Mouse (Mus musculus): ENCODE measurements around the gene Ino80b. TPM values are rescaled to one million over a fixed set of nuclear protein-coding genes. Genes with fewer than 3 reads are reported as not detected.

Ino80b gene
- total and polyA plus RNA-seq, 2 experiments from 2014 or later = 15.3 to 40.1 TPM

DNA sequence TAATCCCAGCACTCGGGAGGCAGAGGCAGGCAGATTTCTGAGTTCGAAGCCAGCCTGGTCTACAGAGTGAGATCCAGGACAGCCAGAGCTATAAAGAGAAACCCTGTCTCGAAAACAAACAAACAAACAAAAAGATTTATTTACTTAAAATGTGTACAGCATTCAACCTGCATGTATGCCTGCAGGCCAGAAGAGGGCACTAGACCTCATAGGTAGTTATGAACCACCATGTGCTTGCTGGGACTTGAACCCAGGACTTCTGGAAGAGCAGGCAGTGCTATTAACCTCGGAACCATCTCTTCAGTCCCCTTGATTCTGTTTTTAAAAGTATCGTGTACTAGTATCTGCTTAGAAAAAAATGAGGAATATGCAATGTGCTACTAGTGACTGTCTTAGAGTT is 2.2 kb upstream of the Ino80b start:
- Histone ChIP-seq H3K27ac (ENCODE audit: low read depth, low read length) (no peak overlapping the region), H3K36me3 (ENCODE audit: insufficient read depth) (no peaks in the 10 kb centered on the region), H3K4me3 (ENCODE audit: low read depth, low read length) (no peak overlapping the region), H3K4me1 (ENCODE audit: insufficient read depth) (peaks cover 10% of the 10 kb centered on the region), H3K4me2 (ENCODE audit: low read depth) (no peak overlapping the region), H3K9me3 (ENCODE audit: low read length) (no peaks in the 10 kb centered on the region), H3K9ac (no peak overlapping the region), H3K27me3 (ENCODE audit: insufficient read depth, low read length) (no peaks in the 10 kb centered on the region)
- DNase-seq = no peak
- WGBS = 94% methylated on average over 5 of the region's 5 CpGs
- peak; percentile 23 for TF ChIP-seq CTCF (IDR thresholded peaks at IDR 0.05; ENCODE audit: low read depth)
- no peak for ATAC-seq

DNA sequence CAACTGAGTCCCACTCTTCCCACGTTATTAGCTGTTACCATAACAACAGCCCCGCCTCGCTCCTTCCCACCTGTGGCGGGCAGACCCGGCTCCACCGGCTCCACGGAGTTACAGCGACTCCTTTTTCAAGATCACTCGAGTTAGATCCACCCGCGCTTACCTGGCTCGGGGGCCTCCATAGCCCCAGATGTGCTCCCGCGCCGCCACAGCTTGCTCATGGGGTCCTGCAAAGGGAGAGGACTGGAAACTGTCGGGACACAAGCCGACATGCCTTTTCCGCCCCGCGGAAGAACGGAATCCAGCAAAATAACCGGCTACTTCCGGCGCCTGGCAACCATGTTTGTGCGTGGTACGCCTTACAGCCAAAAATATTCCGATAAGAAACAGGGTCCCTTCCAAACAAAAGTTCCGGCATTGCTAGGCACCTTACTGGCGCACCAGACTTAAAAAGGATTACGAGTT is 349 bp downstream of the Ino80b start:
- peak; percentile 96 for DNase-seq
- Histone ChIP-seq H3K9ac (peak overlapping the region; percentile 48), H3K4me1 (ENCODE audit: insufficient read depth) (peaks cover 22% of the 10 kb centered on the region), H3K27ac (ENCODE audit: low read depth, low read length) (no peak overlapping the region), H3K27me3 (ENCODE audit: insufficient read depth, low read length) (no peaks in the 10 kb centered on the region), H3K36me3 (ENCODE audit: insufficient read depth) (no peaks in the 10 kb centered on the region), H3K9me3 (ENCODE audit: low read length) (no peaks in the 10 kb centered on the region), H3K4me3 (ENCODE audit: low read depth, low read length) (peak overlapping the region; percentile 63), H3K4me2 (ENCODE audit: low read depth) (peak overlapping the region; percentile 93)
- under 1% methylated on average over 30 of the region's 30 CpGs for WGBS
- ATAC-seq = peak; percentile 30; the same call in 1 of the 2 replicates
- no peak for TF ChIP-seq CTCF (IDR thresholded peaks at IDR 0.05; ENCODE audit: low read depth)

DNA sequence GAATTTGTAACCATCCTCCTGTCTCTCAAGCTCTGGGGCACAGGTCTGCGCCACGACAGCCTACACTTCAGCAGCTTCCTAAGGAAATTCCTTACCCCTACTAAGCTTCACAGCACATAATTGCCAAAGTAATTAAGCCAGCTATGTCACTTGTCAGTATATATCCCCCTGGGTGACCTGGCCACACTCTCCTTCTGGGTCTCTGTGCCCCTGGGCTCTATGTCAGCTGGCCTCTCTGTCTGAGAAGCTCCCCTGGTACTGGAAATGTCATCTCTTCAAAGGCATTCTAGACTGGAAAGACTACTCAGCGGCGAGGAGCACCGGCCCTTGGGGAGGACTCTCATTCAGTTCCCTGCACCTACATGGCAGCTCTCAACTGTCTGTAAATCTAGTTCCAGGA is 2.3 kb downstream of the Ino80b start:
- ATAC-seq (no peak), DNase-seq (no peak)
- Histone ChIP-seq H3K36me3 (ENCODE audit: insufficient read depth) (peaks cover 15% of the 10 kb centered on the region), H3K27ac (ENCODE audit: low read depth, low read length) (no peak overlapping the region), H3K9ac (no peak overlapping the region), H3K4me3 (ENCODE audit: low read depth, low read length) (no peak overlapping the region), H3K27me3 (ENCODE audit: insufficient read depth, low read length) (no peaks in the 10 kb centered on the region), H3K4me1 (ENCODE audit: insufficient read depth) (peaks cover 22% of the 10 kb centered on the region), H3K9me3 (ENCODE audit: low read length) (no peaks in the 10 kb centered on the region), H3K4me2 (ENCODE audit: low read depth) (no peak overlapping the region)
- WGBS = 84% methylated on average over 5 of the region's 5 CpGs
- TF ChIP-seq CTCF (IDR thresholded peaks at IDR 0.05; ENCODE audit: low read depth) = no peak

DNA sequence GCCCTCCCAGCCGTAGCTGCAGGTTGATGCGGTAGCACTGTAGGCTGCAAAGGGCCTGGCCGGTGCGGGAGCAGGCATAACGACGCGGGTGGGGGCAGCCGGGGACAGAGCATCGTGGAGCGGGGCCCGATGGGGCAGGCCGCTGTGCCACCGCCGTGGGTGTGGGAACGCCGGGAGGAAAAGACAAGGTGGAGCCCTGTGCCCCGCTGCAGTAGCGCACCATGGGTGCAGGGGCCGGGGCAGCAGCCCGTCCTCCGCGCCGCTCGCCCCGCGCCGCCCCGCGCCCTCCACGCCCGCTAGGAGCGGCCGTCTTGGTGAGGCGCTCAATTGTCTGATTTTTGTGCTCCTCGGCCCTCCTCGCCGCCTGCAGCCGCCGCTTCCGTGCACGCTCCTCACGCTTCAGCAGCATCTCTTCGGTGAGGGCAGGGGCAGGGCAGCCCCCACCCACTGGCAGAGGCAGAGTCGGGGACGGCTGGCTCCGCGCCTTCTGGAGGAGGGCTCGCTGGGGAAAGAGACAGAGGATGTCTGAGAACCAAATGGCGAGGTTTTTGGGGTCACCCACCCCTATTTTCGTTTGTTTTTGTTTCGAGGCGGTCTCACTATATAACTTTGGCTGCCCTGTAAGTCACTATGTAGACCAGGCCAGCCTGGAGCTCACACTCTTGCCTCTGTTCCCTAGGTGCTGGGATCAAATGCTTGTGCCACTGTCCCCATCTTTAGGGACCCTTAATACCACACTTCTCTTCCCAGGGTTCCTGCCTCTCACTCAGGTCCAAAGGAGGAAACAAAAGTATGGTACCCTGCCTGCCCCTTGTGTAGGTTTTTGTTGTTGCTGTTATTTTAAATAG is 3.1 kb downstream of the Ino80b start:
- DNase-seq (no peak), ATAC-seq (peak; percentile 38)
- no peaks in the 10 kb centered on the region for H3K27me3 ChIP-seq (ENCODE audit: insufficient read depth, low read length)
- WGBS = 6% methylated on average over 40 of the region's 52 CpGs
- no peaks in the 10 kb centered on the region for H3K9me3 ChIP-seq (ENCODE audit: low read length)
- H3K4me1 ChIP-seq (ENCODE audit: insufficient read depth) = peaks cover 22% of the 10 kb centered on the region
- peak overlapping the region; percentile 88 for H3K27ac ChIP-seq (ENCODE audit: low read depth, low read length)
- no peak for TF ChIP-seq CTCF (IDR thresholded peaks at IDR 0.05; ENCODE audit: low read depth)
- peaks cover 24% of the 10 kb centered on the region for H3K36me3 ChIP-seq (ENCODE audit: insufficient read depth)
- H3K4me2 ChIP-seq (ENCODE audit: low read depth) = peak overlapping the region; percentile 93
- peak overlapping the region; percentile 70 for H3K4me3 ChIP-seq (ENCODE audit: low read depth, low read length)
- H3K9ac ChIP-seq = peak overlapping the region; percentile 70

DNA sequence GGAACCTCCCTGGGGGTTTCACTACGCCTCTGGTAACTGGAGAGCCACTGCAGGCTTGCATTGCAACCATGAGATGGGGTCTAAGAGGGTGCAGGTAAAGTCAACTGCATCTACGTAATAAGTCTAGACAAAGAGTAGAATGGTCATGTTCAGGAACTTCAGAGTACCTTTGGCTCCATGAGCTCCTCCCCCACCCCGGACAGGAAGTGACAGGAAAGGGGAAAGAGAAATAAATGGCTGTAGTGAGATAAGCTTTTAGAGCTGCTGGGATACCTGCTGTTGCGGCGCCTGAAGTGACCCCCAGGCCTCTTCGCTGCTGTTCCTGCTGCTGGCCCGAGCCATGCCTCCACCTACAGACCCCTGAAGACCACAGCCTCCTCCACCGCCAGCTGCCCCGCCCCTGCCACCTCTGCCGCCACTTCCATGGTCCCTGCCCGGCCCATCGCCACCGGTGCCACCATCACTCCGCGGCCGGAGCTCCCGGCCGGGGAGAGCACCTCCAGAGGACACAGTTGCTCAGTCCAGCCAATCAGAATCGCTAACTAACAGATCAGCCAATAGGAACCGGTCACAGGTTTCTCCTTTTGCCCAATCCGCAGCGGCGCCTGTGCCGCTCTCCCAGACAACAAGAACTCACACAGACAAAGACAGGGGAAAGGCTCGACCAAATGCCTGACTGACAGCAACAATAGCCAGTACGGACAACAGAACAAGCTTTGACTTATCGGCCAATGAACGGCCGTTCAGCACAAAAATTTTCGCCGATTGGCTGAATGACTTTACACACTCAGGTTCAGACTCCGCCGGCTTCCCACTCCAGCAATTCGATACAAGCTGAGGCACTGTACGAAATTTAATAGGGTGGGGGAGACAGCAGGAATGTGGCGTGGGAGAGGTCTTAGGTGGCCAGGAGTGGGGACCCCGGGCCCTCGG is 4.0 kb downstream of the Ino80b start, which contains the start of gene Wbp1:
Gene Wbp1 (minus strand): TSS at position 630 of the 933 bp plus-strand sequence.
- H3K9ac ChIP-seq = peak within 1 kb of the TSS; percentile 70
- H3K4me1 ChIP-seq (ENCODE audit: insufficient read depth) = peaks cover 22% of the 10 kb centered on the region
- peak within 1 kb of the TSS; percentile 88 for H3K27ac ChIP-seq (ENCODE audit: low read depth, low read length)
- H3K9me3 ChIP-seq (ENCODE audit: low read length) = no peaks in the 10 kb centered on the region
- no peaks in the 10 kb centered on the region for H3K27me3 ChIP-seq (ENCODE audit: insufficient read depth, low read length)
- peak; percentile 98 for DNase-seq
- H3K36me3 ChIP-seq (ENCODE audit: insufficient read depth) = peaks cover 25% of the 10 kb centered on the region
- H3K4me2 ChIP-seq (ENCODE audit: low read depth) = peak within 1 kb of the TSS; percentile 93
- ATAC-seq = peak; percentile 96
- no peak for TF ChIP-seq CTCF (IDR thresholded peaks at IDR 0.05; ENCODE audit: low read depth)
- peak within 1 kb of the TSS; percentile 70 for H3K4me3 ChIP-seq (ENCODE audit: low read depth, low read length)
- WGBS = under 1% methylated on average over 38 of the region's 38 CpGs

DNA sequence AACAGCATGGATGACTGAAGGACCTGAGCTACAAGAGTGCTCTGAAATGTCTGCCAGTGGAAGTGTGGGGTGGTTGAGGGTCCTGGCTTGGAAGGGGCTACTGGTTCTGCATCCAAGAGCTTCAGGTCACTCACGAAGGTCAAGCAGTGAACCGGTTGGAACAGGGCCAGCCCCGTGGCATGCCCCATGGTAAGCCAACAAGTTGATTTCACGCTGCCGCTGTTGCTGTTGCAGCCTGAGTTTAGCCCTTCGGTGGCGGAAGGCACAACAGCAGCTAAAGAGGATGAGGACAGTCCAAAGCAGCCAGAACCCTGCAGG is 5.5 kb downstream of the Ino80b start:
- peak overlapping the region; percentile 93; the same call in 1 of the 2 replicates for H3K4me2 ChIP-seq (ENCODE audit: low read depth)

More for the DNA sequence above, 5.5 kb downstream of the Ino80b start:
- ATAC-seq = no peak
- H3K27me3 ChIP-seq (ENCODE audit: insufficient read depth, low read length) = no peaks in the 10 kb centered on the region
- no peak overlapping the region for H3K4me3 ChIP-seq (ENCODE audit: low read depth, low read length)
- DNase-seq = no peak
- TF ChIP-seq CTCF (IDR thresholded peaks at IDR 0.05; ENCODE audit: low read depth) = no peak
- H3K9ac ChIP-seq = no peak overlapping the region
- WGBS = 80% methylated on average over 7 of the region's 7 CpGs
- no peak overlapping the region for H3K27ac ChIP-seq (ENCODE audit: low read depth, low read length)
- H3K4me1 ChIP-seq (ENCODE audit: insufficient read depth) = peaks cover 22% of the 10 kb centered on the region
- peaks cover 25% of the 10 kb centered on the region for H3K36me3 ChIP-seq (ENCODE audit: insufficient read depth)
- no peaks in the 10 kb centered on the region for H3K9me3 ChIP-seq (ENCODE audit: low read length)

All from forebrain, postnatal 0 days (tissue).